Mouse (Mus musculus) MEL (cell line): ENCODE measurements around the gene Mtcl1. TPM values are rescaled to one million over a fixed set of nuclear protein-coding genes. Genes with fewer than 3 reads are reported as not detected.

Experiments
- DNase-seq: peaks from one replicate; pipeline ENCODE4 v3.0.0; 2011; ENCODE audit warnings: low read depth, low spot score
- H3K27ac ChIP-seq: 2 replicates; pipeline ENCODE4 v1.5.1; 2012; ENCODE audit warnings: low read depth, mild to moderate bottlenecking, control low read depth, low read length, moderate library complexity; ENCODE audit not compliant: control insufficient read depth
- H3K27me3 ChIP-seq, 2 experiments: fragments of 150-350 bp in 1 of 2; sonication (generic) in 1 of 2; 2 replicates each; pipeline ENCODE4 v1.6.1; 2012; ENCODE audit warnings: low read length in 2 of 2, mild to moderate bottlenecking in 2 of 2, improper control_type of control experiment in 1 of 2, moderate library complexity in 1 of 2; ENCODE audit not compliant: insufficient read depth in 2 of 2, control insufficient read depth in 1 of 2
- H3K36me3 ChIP-seq, 2 experiments: 2 replicates each; pipeline ENCODE4 v1.6.1; 2012 to 2014; ENCODE audit warnings: low read length in 2 of 2, improper control_type of control experiment in 1 of 2, inconsistent platforms in 1 of 2, mild to moderate bottlenecking in 1 of 2; ENCODE audit not compliant: insufficient read depth in 2 of 2, control insufficient read depth in 1 of 2
- H3K4me1 ChIP-seq, 2 experiments: fragments of 150-350 bp in 1 of 2; sonication (generic) in 1 of 2; 2 replicates each; pipeline ENCODE4 v1.6.1; 2012; ENCODE audit warnings: low read length in 2 of 2, improper control_type of control experiment in 1 of 2, mild to moderate bottlenecking in 1 of 2; ENCODE audit not compliant: insufficient read depth in 2 of 2, control insufficient read depth in 1 of 2
- H3K4me3 ChIP-seq, 2 experiments: fragments of 150-350 bp in 1 of 2; sonication (generic) in 1 of 2; 2 replicates each; pipeline ENCODE4 v1.5.1; 2012; ENCODE audit warnings: low read depth in 2 of 2, low read length in 2 of 2, mild to moderate bottlenecking in 2 of 2, moderate library complexity in 2 of 2, control low read depth in 1 of 2, improper control_type of control experiment in 1 of 2; ENCODE audit not compliant: control insufficient read depth in 1 of 2, insufficient read depth in 1 of 2
- H3K79me2 ChIP-seq: 2 replicates; pipeline ENCODE4 v1.6.1; 2012; ENCODE audit warnings: mild to moderate bottlenecking, low read length, moderate library complexity; ENCODE audit not compliant: control insufficient read depth, poor library complexity, insufficient read depth
- H3K9ac ChIP-seq: 2 replicates; pipeline ENCODE4 v1.6.1; 2012; ENCODE audit warnings: low read depth, mild to moderate bottlenecking, control low read depth, low read length, moderate library complexity; ENCODE audit not compliant: control insufficient read depth, poor library complexity, severe bottlenecking
- H3K9me3 ChIP-seq: fragments of 150-350 bp; sonication (generic); replicated peaks from 2 replicates; pipeline ENCODE4 v1.6.1; 2012; ENCODE audit warnings: mild to moderate bottlenecking, low read length, improper control_type of control experiment, moderate library complexity; ENCODE audit not compliant: insufficient read depth
- CHD1 ChIP-seq: IDR thresholded peaks from 2 replicates; pipeline ENCODE4 v1.6.1; 2012; ENCODE audit warnings: low read depth, mild to moderate bottlenecking, inconsistent platforms, low read length, improper control_type of control experiment
- CHD2 ChIP-seq: IDR thresholded peaks from 2 replicates; pipeline ENCODE4 v1.6.1; 2011; ENCODE audit warnings: low read length, improper control_type of control experiment
- GATA1 ChIP-seq: IDR thresholded peaks from 2 replicates; pipeline ENCODE4 v1.6.1; 2011; ENCODE audit warnings: low read depth, low read length, improper control_type of control experiment
- JUND ChIP-seq: IDR thresholded peaks from 2 replicates; pipeline ENCODE4 v1.6.1; 2011; ENCODE audit warnings: low read depth, mild to moderate bottlenecking, improper control_type of control experiment, low read length
- MAX ChIP-seq: IDR thresholded peaks from 2 replicates; pipeline ENCODE4 v1.6.1; 2011; ENCODE audit warnings: low read length, improper control_type of control experiment
- MEF2A ChIP-seq: IDR thresholded peaks from 2 replicates; pipeline ENCODE4 v1.6.1; 2014; ENCODE audit warnings: low read depth, mild to moderate bottlenecking, inconsistent platforms, low read length, improper control_type of control experiment; ENCODE audit not compliant: poor library complexity, insufficient replicate concordance, severe bottlenecking; ENCODE audit errors: extremely low read depth
- MXI1 ChIP-seq: IDR thresholded peaks from 2 replicates; pipeline ENCODE4 v1.6.1; 2011; ENCODE audit warnings: mild to moderate bottlenecking, low read depth, low read length, improper control_type of control experiment
- MYB ChIP-seq: IDR thresholded peaks from 2 replicates; pipeline ENCODE4 v1.6.1; 2011; ENCODE audit warnings: mild to moderate bottlenecking, low read depth, low read length, improper control_type of control experiment
- POLR2A ChIP-seq, 2 experiments: IDR thresholded peaks; 2 replicates each; pipeline ENCODE4 v1.6.1; 2011 to 2012; ENCODE audit warnings: low read length in 2 of 2, mild to moderate bottlenecking in 2 of 2, control low read depth in 1 of 2, improper control_type of control experiment in 1 of 2, low read depth in 1 of 2, moderate library complexity in 1 of 2; ENCODE audit not compliant: control insufficient read depth in 1 of 2, insufficient read depth in 1 of 2, poor library complexity in 1 of 2
- POLR2AphosphoS5 ChIP-seq: IDR thresholded peaks from 2 replicates; pipeline ENCODE4 v1.6.1; 2012; ENCODE audit warnings: low read depth, borderline replicate concordance, mild to moderate bottlenecking, inconsistent platforms, low read length, moderate library complexity, mixed read lengths
- SIN3A ChIP-seq: IDR thresholded peaks from 2 replicates; pipeline ENCODE4 v1.6.1; 2012; ENCODE audit warnings: low read length, improper control_type of control experiment, inconsistent platforms
- SMC3 ChIP-seq: IDR thresholded peaks from 2 replicates; pipeline ENCODE4 v1.6.1; 2011; ENCODE audit warnings: low read depth, low read length, improper control_type of control experiment
- TBP ChIP-seq: IDR thresholded peaks from 2 replicates; pipeline ENCODE4 v1.8.0; 2011; ENCODE audit warnings: low read depth, low read length, improper control_type of control experiment
- TCF12 ChIP-seq: IDR thresholded peaks from 2 replicates; pipeline ENCODE4 v1.6.1; 2014; ENCODE audit warnings: low read depth, mild to moderate bottlenecking, inconsistent platforms, low read length, improper control_type of control experiment, moderate library complexity
- USF1 ChIP-seq: IDR thresholded peaks from 2 replicates; pipeline ENCODE4 v1.6.1; 2014; ENCODE audit warnings: low read depth, mild to moderate bottlenecking, inconsistent platforms, low read length, improper control_type of control experiment, moderate library complexity
- ZC3H11A ChIP-seq: IDR thresholded peaks from 2 replicates; pipeline ENCODE4 v1.6.1; 2012; ENCODE audit warnings: low read depth, mild to moderate bottlenecking, inconsistent platforms, low read length, improper control_type of control experiment
- ZKSCAN1 ChIP-seq: IDR thresholded peaks from 2 replicates; pipeline ENCODE4 v1.6.1; 2012; ENCODE audit warnings: low read depth, mild to moderate bottlenecking, inconsistent platforms, low read length, improper control_type of control experiment, moderate library complexity
- ZMIZ1 ChIP-seq: IDR thresholded peaks from 2 replicates; pipeline ENCODE4 v1.6.1; 2012; ENCODE audit warnings: low read depth, mild to moderate bottlenecking, inconsistent platforms, low read length, improper control_type of control experiment, moderate library complexity
- ZNF384 ChIP-seq: IDR thresholded peaks from 2 replicates; pipeline ENCODE4 v1.6.1; 2012; ENCODE audit warnings: low read depth, mild to moderate bottlenecking, inconsistent platforms, low read length, improper control_type of control experiment
- polyA plus RNA-seq, 2 experiments: library from polyadenylated mRNA; stranded (reverse) in 1 of 2; unstranded in 1 of 2; fragments of >175 nt in 1 of 2; fragments of >200 nt in 1 of 2; gene quantifications; 2 replicates each; pipeline versions ENCODE4 v1.2.1 to v1.2.4; 2012; ENCODE audit warnings: low replicate concordance in 2 of 2, low read depth in 1 of 2; ENCODE audit not compliant: insufficient read length in 2 of 2, insufficient read depth in 1 of 2, missing spikeins in 1 of 2
- total RNA-seq: library from RNA; depleted of rRNA; stranded (reverse); fragments of 300-350 nt; gene quantifications from 2 replicates; pipeline ENCODE4 v1.2.3, GENCODE M21; 2012

The Mtcl1 gene
- total and polyA plus RNA-seq, 3 experiments, result not detected

DNA sequence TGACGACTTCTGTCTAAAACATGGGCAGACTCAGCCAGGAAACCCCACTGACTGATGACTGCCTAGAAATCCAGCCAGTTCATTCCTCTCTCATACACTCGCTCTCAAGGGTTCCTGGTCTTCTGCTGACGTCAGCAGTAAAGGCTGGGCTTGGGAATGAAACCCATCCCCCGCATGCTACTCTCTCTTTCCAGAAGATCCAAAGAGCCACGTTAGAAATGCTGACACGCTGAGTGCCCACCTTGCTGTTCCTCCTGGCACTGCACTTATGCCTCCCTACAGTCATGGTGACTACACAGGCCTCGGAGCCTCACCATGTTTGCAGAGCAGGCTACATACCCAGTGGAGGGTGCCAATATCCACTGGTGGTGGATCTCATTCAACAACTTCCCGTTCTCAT, 41.7 kb downstream of the Mtcl1 start:
- Histone ChIP-seq H3K4me3 (no peak overlapping the region), H3K27me3 (no peaks in the 10 kb centered on the region), H3K79me2 (no peaks in the 10 kb centered on the region), H3K36me3 (no peaks in the 10 kb centered on the region), H3K9me3 (no peaks in the 10 kb centered on the region), H3K4me1 (no peaks in the 10 kb centered on the region), H3K9ac (no peak overlapping the region), H3K27ac (no peak overlapping the region)
- DNase-seq, result no peak
- TF ChIP-seq USF1 (no peak), CHD2 (no peak)

DNA sequence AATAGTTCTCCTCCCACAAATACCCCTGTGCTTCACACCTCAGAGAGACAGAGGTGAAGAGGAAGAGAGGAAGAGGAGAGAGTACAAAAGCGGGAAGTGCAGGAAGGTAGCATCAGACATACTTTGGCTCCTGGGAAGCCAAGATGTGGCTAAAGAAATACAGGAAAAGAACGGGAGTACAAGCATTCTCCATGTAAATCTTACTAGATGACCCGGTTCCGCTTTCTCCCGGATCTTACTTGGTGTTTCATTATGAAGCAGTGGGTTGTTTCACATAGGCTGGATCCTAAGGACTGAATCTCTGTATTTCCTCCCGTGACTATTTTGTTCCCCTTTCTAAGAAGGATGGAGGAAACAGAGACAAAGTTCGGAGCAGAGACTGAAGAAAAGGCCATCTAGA, 43.9 kb downstream of the Mtcl1 start:
- no peak overlapping the region for H3K9ac ChIP-seq
- H3K4me1 ChIP-seq, result no peaks in the 10 kb centered on the region
- no peak overlapping the region for H3K27ac ChIP-seq
- DNase-seq, result no peak
- TF ChIP-seq CHD2 (no peak), POLR2AphosphoS5 (no peak), MAX (no peak), ZC3H11A (no peak), ZMIZ1 (no peak), SMC3 (no peak), MYB (no peak), POLR2A (IDR thresholded peaks at IDR 0.05; ENCODE audit: control insufficient read depth in 1 of 2, insufficient read depth in 1 of 2, low read depth in 1 of 2, low read length in 2 of 2, poor library complexity in 1 of 2) (no peak), TBP (no peak), JUND (no peak), CHD1 (no peak), MEF2A (no peak), TCF12 (no peak), SIN3A (no peak), MXI1 (no peak), GATA1 (no peak), ZKSCAN1 (no peak), ZNF384 (no peak)
- H3K4me3 ChIP-seq, result no peak overlapping the region
- H3K79me2 ChIP-seq, result no peaks in the 10 kb centered on the region
- no peaks in the 10 kb centered on the region for H3K27me3 ChIP-seq
- H3K36me3 ChIP-seq, result no peaks in the 10 kb centered on the region
- no peaks in the 10 kb centered on the region for H3K9me3 ChIP-seq
